Mouse (Mus musculus) small intestine, adult 2 months (tissue): ENCODE measurements at regions not wholly inside any gene's neighbourhood (a gene's known extent, or its start where the extent isn't known, plus 50 kb on each side); places are given as distances from the start of the nearest gene placed in this dataset.

Experiments used
- H3K27ac ChIP-seq: fragments of 200-500 bp; 2 replicates; pipeline ENCODE4 v1.5.1; 2012; ENCODE audit warnings: low read depth, low read length, control low read depth, inconsistent platforms; ENCODE audit not compliant: insufficient read depth
- H3K27me3 ChIP-seq: fragments of 200-500 bp; 2 replicates; pipeline ENCODE4 v1.6.1; 2012; ENCODE audit warnings: mild to moderate bottlenecking, moderate library complexity, low read length, inconsistent platforms; ENCODE audit not compliant: control insufficient read depth, insufficient read depth
- H3K36me3 ChIP-seq: fragments of 200-500 bp; 2 replicates; pipeline ENCODE4 v1.6.1; 2012; ENCODE audit warnings: mild to moderate bottlenecking, low read length, control low read depth, inconsistent platforms; ENCODE audit not compliant: control insufficient read depth, insufficient read depth
- H3K4me1 ChIP-seq: fragments of 200-500 bp; 2 replicates; pipeline ENCODE4 v1.6.1; 2012; ENCODE audit warnings: low read length, inconsistent platforms, mixed read lengths; ENCODE audit not compliant: control insufficient read depth, insufficient read depth, insufficient read length
- H3K4me3 ChIP-seq: fragments of 200-500 bp; 2 replicates; pipeline ENCODE4 v1.5.1; 2012; ENCODE audit warnings: low read depth, mild to moderate bottlenecking, control low read depth, inconsistent platforms, low read length, moderate library complexity
- CTCF ChIP-seq: fragments of 200-500 bp; IDR thresholded peaks from 2 replicates; pipeline ENCODE4 v1.5.1; 2012; ENCODE audit warnings: low read depth, mild to moderate bottlenecking, control low read depth, inconsistent platforms, low read length, moderate library complexity, mixed read lengths; ENCODE audit not compliant: insufficient replicate concordance, insufficient read length; ENCODE audit errors: extremely low read depth
- POLR2A ChIP-seq: fragments of 200-500 bp; IDR thresholded peaks from 2 replicates; pipeline ENCODE4 v1.6.1; 2012; ENCODE audit warnings: low read depth, mild to moderate bottlenecking, control low read depth, inconsistent platforms, low read length, moderate library complexity
- WGBS: fragments of 180-500 bp; shearing (Covaris S2); methylation state at CpG from one replicate; pipeline ENCODE4 v1.1.7; 2018; 5-methylcytosine and 5-hydroxymethylcytosine counted together

- no peak overlapping the region for H3K27ac ChIP-seq
- H3K4me1 ChIP-seq = peaks cover 11% of the 10 kb centered on the region; the same call in 1 of the 2 replicates
- no peak overlapping the region for H3K4me3 ChIP-seq
- H3K36me3 ChIP-seq = no peaks in the 10 kb centered on the region
- WGBS = 44% methylated on average over 3 of the region's 3 CpGs
- no peak for TF ChIP-seq POLR2A
- no peak for TF ChIP-seq CTCF
- H3K27me3 ChIP-seq = no peaks in the 10 kb centered on the region
Measured at GRCm38 (mm10) chr8:26591266-26591665, 385.9 kb upstream of the Zfp703 start.

DNA sequence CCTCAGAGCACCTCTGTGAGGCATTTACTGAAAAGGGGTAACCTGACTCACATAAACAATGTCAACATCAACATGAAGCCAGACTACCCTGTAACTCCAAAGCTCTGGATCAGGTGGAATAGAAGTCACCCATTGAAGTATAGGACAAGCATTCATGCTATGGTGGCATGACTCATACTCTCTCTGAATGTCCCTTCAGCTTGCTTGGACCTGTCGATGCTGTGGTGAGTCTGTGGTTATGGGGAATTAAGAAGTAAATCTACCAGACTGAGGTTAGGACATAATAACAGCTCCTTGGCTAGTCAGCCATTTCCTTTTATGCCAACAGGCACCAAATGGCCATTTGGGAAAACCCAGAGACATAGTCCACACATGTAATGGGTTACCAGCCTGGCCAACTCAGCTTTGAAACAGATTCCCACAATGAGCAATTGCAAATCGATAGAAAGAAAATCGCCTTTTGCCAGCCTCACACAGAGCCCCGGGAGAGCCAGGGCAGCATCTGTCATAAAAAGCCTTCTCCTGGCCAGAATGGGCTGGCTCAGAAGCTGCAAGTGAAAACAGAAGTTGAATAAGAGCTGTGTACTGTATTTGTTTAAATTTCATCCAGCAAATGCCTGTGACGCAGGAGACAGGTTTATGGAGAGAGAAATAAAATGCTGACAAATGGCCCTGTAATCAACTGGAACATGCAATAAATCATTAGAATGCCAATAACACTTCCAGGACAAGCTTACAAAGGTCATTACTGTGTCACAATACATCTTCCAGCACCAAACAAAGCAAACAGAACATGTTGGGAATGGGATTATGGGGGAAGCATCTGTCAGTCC, 383.4 kb upstream of the Zfp703 start:
- H3K4me1 ChIP-seq = peaks cover 11% of the 10 kb centered on the region; the same call in 1 of the 2 replicates
- WGBS = 11% methylated on average over 5 of the region's 5 CpGs
- H3K4me3 ChIP-seq = no peak overlapping the region
- H3K36me3 ChIP-seq = no peaks in the 10 kb centered on the region
- TF ChIP-seq POLR2A = no peak
- TF ChIP-seq CTCF = no peak
- H3K27me3 ChIP-seq = no peaks in the 10 kb centered on the region
- H3K27ac ChIP-seq = 0 out of 2 replicates have a peak overlapping the region, but pooled peaks have one; percentile 32

DNA sequence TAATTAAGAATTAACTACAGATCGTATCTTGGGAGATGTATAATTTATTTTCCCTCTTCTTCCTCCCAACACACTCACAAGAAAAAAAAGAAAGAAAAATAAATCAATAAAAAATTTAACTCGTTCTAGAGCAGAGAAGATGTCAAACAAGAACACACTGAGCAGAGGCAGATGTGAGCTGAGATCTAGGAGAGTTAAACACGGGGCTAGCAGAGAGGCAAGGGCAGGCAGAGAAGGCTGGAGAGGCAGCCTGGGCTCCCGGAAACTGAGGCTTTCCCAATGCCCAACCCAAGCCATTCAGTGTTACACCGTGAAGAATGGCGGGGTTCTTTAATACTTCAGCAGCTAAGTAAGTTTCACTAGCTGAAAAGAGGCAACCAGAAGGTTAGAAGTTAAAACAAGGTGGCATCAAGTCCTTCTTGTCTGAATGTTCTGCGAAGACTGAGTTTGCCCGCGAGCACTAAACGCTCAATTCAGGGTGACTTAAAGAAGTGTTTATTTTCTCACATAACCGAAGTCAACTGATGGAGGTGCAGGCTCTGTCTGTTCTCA, 382.7 kb upstream of the Zfp703 start:
- Histone ChIP-seq H3K4me1 (peaks cover 11% of the 10 kb centered on the region; the same call in 1 of the 2 replicates), H3K4me3 (no peak overlapping the region), H3K27ac (no peak overlapping the region; the same call in 1 of the 2 replicates), H3K27me3 (no peaks in the 10 kb centered on the region), H3K36me3 (no peaks in the 10 kb centered on the region)
- WGBS = 34% methylated on average over 11 of the region's 11 CpGs
- no peak for TF ChIP-seq CTCF
- TF ChIP-seq POLR2A = no peak

DNA sequence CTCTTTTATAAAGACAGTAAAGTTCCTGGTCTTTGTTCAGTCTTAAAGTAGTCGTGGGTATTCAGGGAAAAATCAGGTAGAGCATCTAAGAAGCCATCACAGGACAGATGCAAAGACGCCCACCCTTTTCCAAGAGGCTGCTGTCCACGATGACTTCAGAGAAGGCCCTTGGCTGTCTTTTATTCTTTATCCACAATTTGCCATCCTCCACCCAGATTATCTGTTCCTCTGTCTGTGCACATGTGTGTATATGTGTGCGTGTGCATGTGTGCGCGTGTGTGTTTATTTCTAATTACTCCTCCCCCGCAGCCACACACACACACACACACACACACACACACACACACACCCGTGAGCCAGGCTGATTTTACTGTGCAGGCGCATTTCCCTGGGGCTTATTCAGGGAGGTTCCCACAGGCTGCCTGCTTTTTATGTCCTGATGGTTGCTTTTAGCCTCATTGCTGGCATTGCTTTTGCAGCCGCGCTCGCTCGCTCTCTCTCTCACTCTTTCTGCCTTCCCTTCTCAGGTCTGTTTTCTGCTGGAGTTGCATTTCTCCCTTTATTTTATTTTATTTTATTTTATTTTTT, 381.6 kb upstream of the Zfp703 start:
- WGBS = 86% methylated on average over 13 of the region's 13 CpGs

DNA sequence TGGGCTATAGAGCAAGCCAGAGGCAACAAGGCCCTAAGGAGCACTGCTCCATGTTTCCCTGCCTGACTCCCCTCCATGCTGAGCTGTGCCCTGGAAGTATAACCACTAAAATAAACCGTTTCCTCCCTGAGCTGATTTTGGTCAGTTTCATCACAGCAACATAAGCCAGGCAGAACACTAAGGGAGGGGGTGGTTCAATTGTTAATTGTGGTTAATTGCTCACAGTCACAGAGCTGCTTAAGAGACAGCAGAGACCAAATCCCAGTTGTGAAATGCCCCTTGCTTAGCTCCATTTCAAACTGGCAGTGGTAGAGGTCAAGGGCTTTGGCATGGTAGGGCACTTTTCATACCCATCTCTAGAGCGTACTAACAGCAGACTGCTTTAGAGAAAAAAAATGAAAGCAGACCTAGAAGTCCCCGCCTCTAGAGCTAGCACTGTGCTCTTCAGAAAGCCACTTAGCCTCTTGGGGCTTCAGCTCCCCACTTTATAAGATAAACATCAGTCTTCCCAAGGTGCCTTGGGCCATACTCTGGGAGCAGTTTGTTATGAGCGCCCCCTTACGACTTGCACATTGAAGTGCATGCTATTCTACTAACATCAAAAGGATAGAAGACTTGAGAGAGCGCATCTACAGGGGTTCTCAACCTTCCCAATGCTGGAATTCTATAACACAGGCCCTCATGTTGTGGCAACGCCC, 380.3 kb upstream of the Zfp703 start:
- TF ChIP-seq CTCF = peak; percentile 21; the same call in 1 of the 2 replicates
- no peak for TF ChIP-seq POLR2A
- Histone ChIP-seq H3K27ac (no peak overlapping the region), H3K36me3 (no peaks in the 10 kb centered on the region), H3K4me3 (no peak overlapping the region), H3K4me1 (peaks cover 6% of the 10 kb centered on the region; the same call in 1 of the 2 replicates), H3K27me3 (no peaks in the 10 kb centered on the region)
- 66% methylated on average over 7 of the region's 7 CpGs for WGBS

More for the DNA sequence above, 381.6 kb upstream of the Zfp703 start:
- Histone ChIP-seq H3K27ac (no peak overlapping the region), H3K4me3 (no peak overlapping the region), H3K36me3 (no peaks in the 10 kb centered on the region), H3K4me1 (peaks cover 6% of the 10 kb centered on the region; the same call in 1 of the 2 replicates), H3K27me3 (no peaks in the 10 kb centered on the region)
- TF ChIP-seq CTCF (no peak), POLR2A (no peak)

- H3K4me1 ChIP-seq = peaks cover 2% of the 10 kb centered on the region; the same call in 1 of the 2 replicates
- no peaks in the 10 kb centered on the region for H3K27me3 ChIP-seq
- no peak overlapping the region for H3K4me3 ChIP-seq
- 90% methylated on average over 8 of the region's 8 CpGs for WGBS
- H3K36me3 ChIP-seq = no peaks in the 10 kb centered on the region
- no peak overlapping the region for H3K27ac ChIP-seq
- no peak for TF ChIP-seq POLR2A
- no peak for TF ChIP-seq CTCF
Measured at GRCm38 (mm10) chr8:26598520-26598919, 378.6 kb upstream of the Zfp703 start.

DNA sequence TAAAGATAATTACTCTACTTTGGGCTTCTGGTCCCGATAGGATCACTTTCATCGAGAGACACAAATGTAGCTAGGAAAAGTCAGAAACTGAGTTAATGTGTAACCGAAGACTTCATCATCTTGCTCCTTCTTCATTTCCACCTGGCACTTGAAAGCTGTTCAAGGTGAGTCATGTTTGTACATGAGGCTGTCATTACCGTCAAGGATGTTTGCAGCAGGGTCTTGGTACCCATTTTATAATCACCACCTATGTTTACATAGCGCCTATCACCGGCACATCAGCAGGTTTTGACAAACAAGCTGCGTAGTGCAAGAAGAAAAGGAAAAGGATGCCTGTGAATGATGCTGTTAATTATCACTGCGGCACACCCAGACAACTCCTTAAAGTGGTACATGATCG, 377.0 kb upstream of the Zfp703 start:
- Histone ChIP-seq H3K27ac (no peak overlapping the region), H3K4me3 (no peak overlapping the region), H3K27me3 (no peaks in the 10 kb centered on the region), H3K36me3 (no peaks in the 10 kb centered on the region), H3K4me1 (no peaks in the 10 kb centered on the region)
- 32% methylated on average over 9 of the region's 9 CpGs for WGBS
- TF ChIP-seq CTCF = no peak
- no peak for TF ChIP-seq POLR2A
